Mouse (Mus musculus) myocyte (in vitro differentiated cells): ENCODE results near the gene Gramd2. TPM values are rescaled to one million over a fixed set of nuclear protein-coding genes. Genes with fewer than 3 reads are reported as not detected.

Source experiments
- H3K27me3 ChIP-seq: one replicate; pipeline ENCODE4 v1.6.1; 2011; ENCODE audit not compliant: control insufficient read depth, insufficient read depth, insufficient read length
- H3K36me3 ChIP-seq: one replicate; pipeline ENCODE4 v1.6.1; 2011; ENCODE audit not compliant: control insufficient read depth, insufficient read depth
- H3K4me2 ChIP-seq: one replicate; pipeline ENCODE4 v1.6.1; 2011; ENCODE audit warnings: low read depth, control low read depth
- H3K4me3 ChIP-seq: one replicate; pipeline ENCODE4 v1.5.1; 2011; ENCODE audit warnings: mild to moderate bottlenecking, control low read depth, moderate library complexity
- H3K79me2 ChIP-seq: one replicate; pipeline ENCODE4 v1.6.1; 2011; ENCODE audit not compliant: control insufficient read depth, insufficient read depth
- H3ac ChIP-seq: one replicate; pipeline ENCODE4 v1.6.1; 2011; ENCODE audit not compliant: control insufficient read depth, insufficient read length
- CEBPB ChIP-seq: IDR thresholded peaks from 2 replicates; pipeline ENCODE4 v1.6.1; 2011; ENCODE audit warnings: mild to moderate bottlenecking, moderate library complexity; ENCODE audit not compliant: poor library complexity, insufficient read depth, severe bottlenecking
- E2F4 ChIP-seq: IDR thresholded peaks from one replicate; pipeline ENCODE4 v1.6.1; 2011; ENCODE audit warnings: mild to moderate bottlenecking, control low read depth, moderate library complexity; ENCODE audit not compliant: insufficient read depth
- MAX ChIP-seq: IDR thresholded peaks from one replicate; pipeline ENCODE4 v1.6.1; 2011; ENCODE audit warnings: low read depth, mild to moderate bottlenecking, control low read depth
- MYOD1 ChIP-seq, 3 experiments: IDR thresholded peaks; one replicate each; pipeline ENCODE4 v1.6.1; 2011; ENCODE audit warnings: control low read depth in 2 of 3, low read depth in 2 of 3, mild to moderate bottlenecking in 2 of 3, moderate library complexity in 1 of 3; ENCODE audit not compliant: insufficient read length in 2 of 3, control insufficient read depth in 1 of 3
- MYOG ChIP-seq, 3 experiments: IDR thresholded peaks; one replicate each; pipeline ENCODE4 v1.6.1; 2011; ENCODE audit warnings: control low read depth in 2 of 3, low read depth in 2 of 3, mild to moderate bottlenecking in 2 of 3; ENCODE audit not compliant: insufficient read length in 2 of 3, control insufficient read depth in 1 of 3, insufficient read depth in 1 of 3
- POLR2A ChIP-seq: IDR thresholded peaks from one replicate; pipeline ENCODE4 v1.6.1; 2011; ENCODE audit warnings: low read depth, mild to moderate bottlenecking, control low read depth, moderate library complexity; ENCODE audit not compliant: insufficient read length
- POLR2AphosphoS2 ChIP-seq: IDR thresholded peaks from one replicate; pipeline ENCODE4 v1.6.1; 2011; ENCODE audit warnings: low read depth, control low read depth; ENCODE audit not compliant: insufficient read length
- REST ChIP-seq: IDR thresholded peaks from one replicate; pipeline ENCODE4 v1.6.1; 2011; ENCODE audit warnings: mild to moderate bottlenecking, control low read depth, moderate library complexity; ENCODE audit not compliant: insufficient read depth, insufficient read length
- SRF ChIP-seq: IDR thresholded peaks from one replicate; pipeline ENCODE4 v1.6.1; 2011; ENCODE audit warnings: low read depth; ENCODE audit not compliant: control insufficient read depth, insufficient read length
- TCF12 ChIP-seq: IDR thresholded peaks from one replicate; pipeline ENCODE4 v1.6.1; 2011; ENCODE audit warnings: mild to moderate bottlenecking, control low read depth; ENCODE audit not compliant: poor library complexity, insufficient read depth, severe bottlenecking
- TCF3 ChIP-seq: IDR thresholded peaks from one replicate; pipeline ENCODE4 v1.6.1; 2011; ENCODE audit warnings: low read depth, control low read depth; ENCODE audit not compliant: insufficient read length
- USF1 ChIP-seq: IDR thresholded peaks from one replicate; pipeline ENCODE4 v1.6.1; 2011; ENCODE audit warnings: low read depth, mild to moderate bottlenecking, control low read depth, moderate library complexity
- polyA plus RNA-seq: library from polyadenylated mRNA; unstranded; fragments of >200 nt; fragmentation: generic; extraction: Trizol; gene quantifications from one replicate; pipeline ENCODE4 v1.2.1, GENCODE M21; 2012; ENCODE audit warnings: missing spikeins

Gene Gramd2
- polyA plus RNA-seq, 1 experiment = 1.5 TPM

DNA sequence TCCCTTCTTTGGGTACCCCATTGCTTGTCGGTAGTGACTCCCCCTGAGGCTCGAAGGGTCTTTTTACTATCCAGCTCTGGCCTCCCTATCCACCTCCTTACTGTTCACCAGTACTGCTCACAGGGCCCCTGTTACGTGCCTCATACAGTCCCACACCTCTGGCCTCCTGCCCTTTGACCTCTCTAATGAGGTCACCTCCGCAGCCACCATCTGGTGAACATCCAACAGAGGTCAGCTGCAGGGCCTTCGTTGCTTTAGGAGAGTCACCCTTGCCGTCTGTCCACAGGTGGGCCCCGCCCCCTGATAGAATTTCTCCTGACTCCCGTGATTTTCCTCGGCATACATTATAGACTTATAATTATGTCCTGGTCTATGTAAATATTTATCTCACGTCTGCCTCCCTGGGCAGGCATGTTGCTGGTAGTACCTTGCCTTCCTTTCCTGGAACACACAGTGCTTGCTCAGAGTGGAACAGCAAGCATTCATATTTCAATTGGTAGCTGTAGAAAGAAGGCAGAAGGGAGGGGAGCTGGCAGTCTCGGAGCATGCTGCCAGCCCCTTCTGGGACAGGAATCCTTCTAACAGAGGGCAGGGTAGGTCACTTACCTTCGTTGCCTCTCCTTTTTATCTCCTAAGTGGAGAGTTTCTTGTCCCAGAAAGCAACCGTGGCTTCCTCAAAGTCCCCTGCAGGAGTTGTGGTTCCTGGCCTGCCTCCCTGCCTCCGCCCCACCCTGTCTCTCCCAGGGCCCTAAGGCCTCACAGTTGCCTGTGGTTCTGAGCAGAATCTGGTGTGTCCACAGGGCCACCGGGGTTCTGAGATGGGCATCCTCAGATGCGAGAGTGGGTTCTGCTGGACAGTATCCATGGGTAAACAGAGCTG is 14.9 kb downstream of the Gramd2 start:
- TF ChIP-seq MYOD1 (IDR thresholded peaks at IDR 0.05; ENCODE audit: control insufficient read depth in 1 of 3, insufficient read length in 2 of 3, low read depth in 2 of 3) (no peak), SRF (no peak), POLR2AphosphoS2 (peak; percentile 25), MYOG (IDR thresholded peaks at IDR 0.05; ENCODE audit: control insufficient read depth in 1 of 3, insufficient read depth in 1 of 3, insufficient read length in 2 of 3, low read depth in 2 of 3) (peak in 1 of 3 experiments; percentile 58), POLR2A (no peak)
- Histone ChIP-seq H3K79me2 (peaks cover 6% of the 10 kb centered on the region), H3K27me3 (no peaks in the 10 kb centered on the region), H3K4me3 (peak overlapping the region; percentile 30), H3ac (no peak overlapping the region), H3K4me2 (peak overlapping the region; percentile 91), H3K36me3 (no peaks in the 10 kb centered on the region)

GRCm38 (mm10) chr9:59695451-59695813 is 15.5 kb downstream of the Gramd2 start:
- H3K79me2 ChIP-seq = peaks cover 6% of the 10 kb centered on the region
- H3K27me3 ChIP-seq = no peaks in the 10 kb centered on the region
- H3ac ChIP-seq = no peak overlapping the region
- no peak for TF ChIP-seq SRF
- no peak for TF ChIP-seq REST
- TF ChIP-seq TCF12 = peak; percentile 17
- TF ChIP-seq MYOD1 (IDR thresholded peaks at IDR 0.05; ENCODE audit: control insufficient read depth in 1 of 3, insufficient read length in 2 of 3, low read depth in 2 of 3) = peak in 2 of 3 experiments; percentile 61 to 65
- no peak for TF ChIP-seq TCF3
- TF ChIP-seq POLR2AphosphoS2 = no peak
- TF ChIP-seq MYOG (IDR thresholded peaks at IDR 0.05; ENCODE audit: control insufficient read depth in 1 of 3, insufficient read depth in 1 of 3, insufficient read length in 2 of 3, low read depth in 2 of 3) = peak; percentile 33 to 59 (median 54)
- H3K36me3 ChIP-seq = no peaks in the 10 kb centered on the region
- H3K4me2 ChIP-seq = peak overlapping the region; percentile 91
- peak overlapping the region; percentile 30 for H3K4me3 ChIP-seq

GRCm38 (mm10) chr9:59696381-59696780 is 16.4 kb downstream of the Gramd2 start:
- H3K4me2 ChIP-seq = no peak overlapping the region
- no peaks in the 10 kb centered on the region for H3K27me3 ChIP-seq
- H3K36me3 ChIP-seq = no peaks in the 10 kb centered on the region
- H3ac ChIP-seq = no peak overlapping the region
- no peak overlapping the region for H3K4me3 ChIP-seq
- H3K79me2 ChIP-seq = peaks cover 6% of the 10 kb centered on the region
- TF ChIP-seq TCF12 (no peak), REST (no peak), MYOG (IDR thresholded peaks at IDR 0.05; ENCODE audit: control insufficient read depth in 1 of 3, insufficient read depth in 1 of 3, insufficient read length in 2 of 3, low read depth in 2 of 3) (no peak), TCF3 (no peak), POLR2A (no peak), CEBPB (no peak), MYOD1 (IDR thresholded peaks at IDR 0.05; ENCODE audit: control insufficient read depth in 1 of 3, insufficient read length in 2 of 3, low read depth in 2 of 3) (no peak), SRF (no peak)

- Histone ChIP-seq H3ac (no peak overlapping the region), H3K4me2 (no peak overlapping the region), H3K4me3 (no peak overlapping the region), H3K79me2 (no peaks in the 10 kb centered on the region), H3K36me3 (no peaks in the 10 kb centered on the region), H3K27me3 (no peaks in the 10 kb centered on the region)
- no peak for TF ChIP-seq E2F4
- TF ChIP-seq REST = no peak
- no peak for TF ChIP-seq USF1
Observed at GRCm38 (mm10) chr9:59701094-59701493, 21.1 kb downstream of the Gramd2 start.

- no peaks in the 10 kb centered on the region for H3K79me2 ChIP-seq
- no peak overlapping the region for H3ac ChIP-seq
- TF ChIP-seq POLR2AphosphoS2 (no peak), USF1 (no peak), REST (no peak), TCF3 (no peak), MAX (no peak), MYOG (IDR thresholded peaks at IDR 0.05; ENCODE audit: control insufficient read depth in 1 of 3, insufficient read depth in 1 of 3, insufficient read length in 2 of 3, low read depth in 2 of 3) (no peak), TCF12 (no peak), POLR2A (no peak), MYOD1 (IDR thresholded peaks at IDR 0.05; ENCODE audit: control insufficient read depth in 1 of 3, insufficient read length in 2 of 3, low read depth in 2 of 3) (no peak), E2F4 (no peak), SRF (no peak)
- no peak overlapping the region for H3K4me3 ChIP-seq
- H3K4me2 ChIP-seq = no peak overlapping the region
- H3K27me3 ChIP-seq = no peaks in the 10 kb centered on the region
- no peaks in the 10 kb centered on the region for H3K36me3 ChIP-seq
Observed at GRCm38 (mm10) chr9:59703099-59703498, 23.2 kb downstream of the Gramd2 start.
